Mouse (Mus musculus) CH12.LX (cell line): ENCODE measurements around the gene Rngtt. TPM values are rescaled to one million over a fixed set of nuclear protein-coding genes. Genes with fewer than 3 reads are reported as not detected.
"Not testable (repeated sequence)": the region's sequence is repeated elsewhere in the genome, so short reads cannot be mapped to it uniquely, and the experiment has no call there.

Experiments
- DNase-seq: peaks from one replicate; pipeline ENCODE4 v3.0.0-alpha.2; 2013; ENCODE audit errors: extremely low read depth
- H3K27ac ChIP-seq: 2 replicates; pipeline ENCODE4 v1.5.1; 2012; ENCODE audit warnings: low read depth, mild to moderate bottlenecking, control low read depth, moderate library complexity; ENCODE audit not compliant: insufficient read depth
- H3K27me3 ChIP-seq: replicated peaks from 2 replicates; pipeline ENCODE3; 2012; ENCODE audit warnings: inconsistent platforms
- H3K36me3 ChIP-seq, 2 experiments: replicated peaks in 1 of 2; 2 replicates each; pipeline versions ENCODE3 to v1.6.1; 2012; ENCODE audit warnings: inconsistent platforms in 1 of 2, low read length in 1 of 2, mild to moderate bottlenecking in 1 of 2, mixed read lengths in 1 of 2, moderate library complexity in 1 of 2; ENCODE audit not compliant: control insufficient read depth in 1 of 2, insufficient read depth in 1 of 2
- H3K4me1 ChIP-seq, 2 experiments: 2 replicates each; pipeline ENCODE4 v1.6.1; 2012; ENCODE audit warnings: inconsistent platforms in 1 of 2, moderate library complexity in 1 of 2; ENCODE audit not compliant: insufficient read depth in 2 of 2, control insufficient read depth in 1 of 2
- H3K4me2 ChIP-seq: 2 replicates; pipeline ENCODE4 v1.6.1; 2012; ENCODE audit warnings: low read depth, mild to moderate bottlenecking, control low read depth; ENCODE audit not compliant: poor library complexity, insufficient read depth, severe bottlenecking
- H3K4me3 ChIP-seq, 3 experiments: fragments of 150-350 bp in 1 of 3; sonication (generic) in 1 of 3; replicated peaks in 1 of 3; 2 replicates each; pipeline versions ENCODE3 to v1.5.1; 2011 to 2012; ENCODE audit warnings: low read depth in 2 of 3, low read length in 2 of 3, mild to moderate bottlenecking in 2 of 3, moderate library complexity in 2 of 3, control low read depth in 1 of 3, improper control_type of control experiment in 1 of 3, inconsistent platforms in 1 of 3, mixed read lengths in 1 of 3; ENCODE audit not compliant: poor library complexity in 1 of 3
- H3K79me2 ChIP-seq: replicated peaks from 2 replicates; pipeline ENCODE4 v1.6.1; 2012; ENCODE audit warnings: mild to moderate bottlenecking, moderate library complexity; ENCODE audit not compliant: control insufficient read depth, poor library complexity, insufficient read depth, severe bottlenecking; ENCODE audit errors: extremely low read depth
- H3K9ac ChIP-seq: 2 replicates; pipeline ENCODE4 v1.6.1; 2012; ENCODE audit warnings: low read depth, mild to moderate bottlenecking, control low read depth, moderate library complexity; ENCODE audit not compliant: insufficient read depth
- H3K9me3 ChIP-seq: replicated peaks from 2 replicates; pipeline ENCODE3; 2012; ENCODE audit warnings: low read length, inconsistent platforms, mixed read lengths
- CHD1 ChIP-seq: IDR thresholded peaks from 2 replicates; pipeline ENCODE4 v1.6.1; 2012; ENCODE audit warnings: low read depth, low read length, improper control_type of control experiment, inconsistent platforms
- E2F4 ChIP-seq: IDR thresholded peaks from 2 replicates; pipeline ENCODE4 v1.6.1; 2011; ENCODE audit warnings: low read depth, low read length, improper control_type of control experiment; ENCODE audit not compliant: insufficient replicate concordance
- EP300 ChIP-seq: IDR thresholded peaks from 2 replicates; pipeline ENCODE4 v1.6.1; 2011; ENCODE audit warnings: low read length, improper control_type of control experiment
- ETS1 ChIP-seq: conservative IDR thresholded peaks from 2 replicates; pipeline ENCODE4 v1.6.1; 2012; ENCODE audit warnings: low read depth, mild to moderate bottlenecking, inconsistent platforms, low read length, improper control_type of control experiment, moderate library complexity
- GABPA ChIP-seq: IDR thresholded peaks from 2 replicates; pipeline ENCODE4 v1.6.1; 2012; ENCODE audit warnings: low read depth, low read length, improper control_type of control experiment, inconsistent platforms; ENCODE audit not compliant: insufficient replicate concordance
- KAT2A ChIP-seq: IDR thresholded peaks from 2 replicates; pipeline ENCODE4 v1.6.1; 2012; ENCODE audit warnings: low read length, improper control_type of control experiment, inconsistent platforms; ENCODE audit not compliant: insufficient replicate concordance
- MAFK ChIP-seq: IDR thresholded peaks from 2 replicates; pipeline ENCODE4 v1.6.1; 2011; ENCODE audit warnings: low read length, improper control_type of control experiment; ENCODE audit not compliant: insufficient replicate concordance
- MAZ ChIP-seq: IDR thresholded peaks from 2 replicates; pipeline ENCODE4 v1.6.1; 2012; ENCODE audit warnings: low read depth, mild to moderate bottlenecking, inconsistent platforms, low read length, improper control_type of control experiment, moderate library complexity
- MXI1 ChIP-seq: IDR thresholded peaks from 2 replicates; pipeline ENCODE4 v1.6.1; 2011; ENCODE audit warnings: mild to moderate bottlenecking, low read depth, low read length, improper control_type of control experiment
- MYC ChIP-seq: IDR thresholded peaks from 2 replicates; pipeline ENCODE4 v1.6.1; 2011; ENCODE audit warnings: low read depth, mild to moderate bottlenecking, improper control_type of control experiment, low read length
- NELFE ChIP-seq: IDR thresholded peaks from 2 replicates; pipeline ENCODE4 v1.6.1; 2011; ENCODE audit warnings: low read depth, low read length, improper control_type of control experiment
- NRF1 ChIP-seq: IDR thresholded peaks from 2 replicates; pipeline ENCODE4 v1.6.1; 2014; ENCODE audit warnings: low read depth, mild to moderate bottlenecking, inconsistent platforms, low read length, improper control_type of control experiment, moderate library complexity
- PAX5 ChIP-seq: IDR thresholded peaks from 2 replicates; pipeline ENCODE4 v1.6.1; 2012; ENCODE audit warnings: low read length, inconsistent platforms, mixed read lengths
- POLR2AphosphoS2 ChIP-seq: IDR thresholded peaks from 2 replicates; pipeline ENCODE4 v1.6.1; 2011; ENCODE audit warnings: low read depth, low read length, improper control_type of control experiment
- RAD21 ChIP-seq: IDR thresholded peaks from 2 replicates; pipeline ENCODE4 v1.6.1; 2011; ENCODE audit warnings: low read depth, mild to moderate bottlenecking, low read length, improper control_type of control experiment, moderate library complexity
- RCOR1 ChIP-seq: conservative IDR thresholded peaks from 2 replicates; pipeline ENCODE4 v1.6.1; 2012; ENCODE audit warnings: low read depth, mild to moderate bottlenecking, inconsistent platforms, low read length, improper control_type of control experiment
- SIN3A ChIP-seq: IDR thresholded peaks from 2 replicates; pipeline ENCODE4 v1.6.1; 2012; ENCODE audit warnings: low read length, improper control_type of control experiment, inconsistent platforms
- TBP ChIP-seq: conservative IDR thresholded peaks from 2 replicates; pipeline ENCODE4 v1.6.1; 2011; ENCODE audit warnings: low read depth, low read length, improper control_type of control experiment
- UBTF ChIP-seq: IDR thresholded peaks from 2 replicates; pipeline ENCODE4 v1.6.1; 2012; ENCODE audit warnings: low read depth, mild to moderate bottlenecking, inconsistent platforms, low read length, improper control_type of control experiment, moderate library complexity
- USF1 ChIP-seq: IDR thresholded peaks from 2 replicates; pipeline ENCODE4 v1.6.1; 2014; ENCODE audit warnings: low read depth, mild to moderate bottlenecking, inconsistent platforms, low read length, improper control_type of control experiment
- ZKSCAN1 ChIP-seq: IDR thresholded peaks from 2 replicates; pipeline ENCODE4 v1.6.1; 2012; ENCODE audit warnings: low read depth, inconsistent platforms, low read length, improper control_type of control experiment, borderline replicate concordance
- ZMIZ1 ChIP-seq: IDR thresholded peaks from 2 replicates; pipeline ENCODE4 v1.6.1; 2012; ENCODE audit warnings: low read depth, mild to moderate bottlenecking, inconsistent platforms, low read length, improper control_type of control experiment
- dilution Hi-C: fragments of 300-500 bp; cut with MboI; formaldehyde crosslinking; loops from 2 replicates; pipeline ENCODE4 v1.14.3; 2020; ENCODE audit warnings: low sequenced_read_pairs; ENCODE audit not compliant: extremely low pct_unique_long_range_greater_than_20kb, extremely low pct_ligation_motif_present
- in situ Hi-C: fragments of 300-500 bp; cut with MboI; formaldehyde crosslinking; loops from 3 replicates; pipeline ENCODE4 v1.14.3; 2019; ENCODE audit warnings: low sequenced_read_pairs, low pct_ligation_motif_present, low pct_unique_long_range_greater_than_20kb, mixed read lengths
- polyA plus RNA-seq: library from polyadenylated mRNA; unstranded; fragments of >175 nt; gene quantifications from 2 replicates; pipeline ENCODE4 v1.2.1, GENCODE M21; 2012; ENCODE audit warnings: low read depth; ENCODE audit not compliant: insufficient read length
- total RNA-seq, 2 experiments: library from RNA; depleted of rRNA; stranded (reverse); fragments of 300-350 nt in 1 of 2; fragments of >200 nt in 1 of 2; gene quantifications; 2 replicates each; pipeline ENCODE4 v1.2.3; 2012 to 2014

The Rngtt gene
- total and polyA plus RNA-seq, 3 experiments = 12.5 to 20.1 (median 16.9) TPM

DNA sequence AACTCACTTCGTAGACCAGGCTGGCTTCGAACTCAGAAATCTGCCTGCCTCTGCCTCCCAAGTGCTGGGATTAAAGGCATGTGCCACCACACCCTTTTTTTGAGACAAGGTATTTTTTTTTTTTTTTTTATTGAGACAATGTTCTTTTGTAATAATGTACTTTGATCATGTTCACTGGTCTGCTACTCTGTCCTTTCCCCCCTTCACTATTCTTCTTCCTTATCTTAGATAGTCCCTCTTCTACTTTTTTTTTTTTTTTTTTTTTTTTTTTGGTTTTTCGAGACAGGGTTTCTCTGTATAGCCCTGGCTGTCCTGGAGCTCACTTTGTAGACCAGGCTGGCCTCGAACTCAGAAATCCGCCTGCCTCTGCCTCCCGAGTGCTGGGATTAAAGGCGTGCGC lies 4.0 kb downstream of the Rngtt start:
- H3K9me3 ChIP-seq, in situ Hi-C loops, H3K9ac ChIP-seq, DNase-seq, H3K4me2 ChIP-seq, H3K27me3 ChIP-seq, H3K4me3 ChIP-seq, H3K27ac ChIP-seq, dilution Hi-C loops: not testable (repeated sequence)
- Histone ChIP-seq H3K4me1 (peaks cover 6 to 26% of the 10 kb centered on the region in 2 experiments), H3K79me2 (peaks cover 50% of the 10 kb centered on the region), H3K36me3 (peaks cover 0 to 25% of the 10 kb centered on the region in 2 experiments)

DNA sequence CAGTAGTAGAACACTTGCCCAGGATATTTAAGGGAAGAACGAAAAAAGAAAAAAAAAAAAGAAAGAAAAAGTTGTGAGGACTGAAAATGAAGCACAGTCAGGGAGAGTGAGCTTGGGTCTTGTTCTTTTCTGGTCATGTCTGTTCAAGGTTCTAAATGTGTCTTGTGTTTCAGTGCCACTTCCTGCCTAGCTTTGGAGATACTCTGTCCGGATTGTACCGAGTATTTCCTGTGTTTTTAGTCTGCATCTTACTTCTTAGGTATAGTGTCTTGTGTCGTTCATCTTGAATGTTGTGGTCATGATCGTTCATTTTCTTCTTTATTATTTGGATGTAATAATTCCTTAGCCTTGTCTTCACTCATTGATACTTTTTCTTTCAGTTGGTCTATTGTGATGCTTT lies 5.7 kb downstream of the Rngtt start:
- peaks cover 48% of the 10 kb centered on the region for H3K79me2 ChIP-seq
- no peak for DNase-seq
- H3K4me1 ChIP-seq = peaks cover 3 to 24% of the 10 kb centered on the region in 2 experiments
- no peak overlapping the region for H3K27ac ChIP-seq
- H3K9ac ChIP-seq = no peak overlapping the region
- TF ChIP-seq PAX5 (no peak), ETS1 (no peak), USF1 (no peak), MXI1 (no peak), NELFE (no peak), TBP (no peak), RAD21 (no peak), EP300 (no peak), E2F4 (no peak), MAZ (no peak), GABPA (no peak)
- TF ChIP-seq, all 38 proteins: peak for 0
- H3K36me3 ChIP-seq = peaks cover 0 to 31% of the 10 kb centered on the region in 2 experiments
- dilution Hi-C loops (no loop called here), in situ Hi-C loops (no loop called here)
- H3K4me2 ChIP-seq = no peak overlapping the region
- H3K9me3 ChIP-seq = no peaks in the 10 kb centered on the region
- no peak overlapping the region for H3K4me3 ChIP-seq
- H3K27me3 ChIP-seq = no peaks in the 10 kb centered on the region

DNA sequence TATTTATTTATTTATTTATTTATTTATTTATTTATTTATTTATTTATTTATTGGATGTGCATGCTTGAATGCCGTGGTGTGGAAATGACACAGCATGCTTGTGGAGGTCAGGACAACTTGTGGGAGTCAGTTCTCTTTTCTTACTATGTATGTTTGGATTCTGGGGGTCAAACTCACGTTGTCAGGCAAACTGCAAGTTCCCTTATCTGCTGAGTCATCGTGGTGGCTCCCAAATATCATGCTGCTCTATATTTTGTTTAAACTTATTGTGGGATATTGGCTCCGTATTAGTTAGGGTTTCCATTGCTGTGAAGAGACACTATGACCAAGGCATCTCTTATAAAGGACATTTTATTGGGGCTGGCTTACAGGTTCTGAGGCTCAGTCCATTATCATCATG lies 21.0 kb downstream of the Rngtt start:
- dilution Hi-C loops = no loop called here
- Histone ChIP-seq H3K4me2 (no peak overlapping the region), H3K4me1 (no peaks in the 10 kb centered on the region), H3K27ac (no peak overlapping the region), H3K9ac (no peak overlapping the region), H3K27me3 (no peaks in the 10 kb centered on the region)
- in situ Hi-C loops = no loop called here
- DNase-seq = no peak
- TF ChIP-seq NRF1 = no peak
- TF ChIP-seq E2F4 = no peak
- no peak for TF ChIP-seq MXI1
- no peak for TF ChIP-seq SIN3A
- no peak for TF ChIP-seq ZMIZ1
- TF ChIP-seq EP300 = no peak
- TF ChIP-seq MAFK = no peak
- TF ChIP-seq KAT2A = no peak
- TF ChIP-seq TBP = no peak
- TF ChIP-seq PAX5 = no peak
- TF ChIP-seq RCOR1 = no peak
- no peak for TF ChIP-seq POLR2AphosphoS2
- no peak for TF ChIP-seq CHD1
- no peak for TF ChIP-seq ZKSCAN1
- TF ChIP-seq MYC = no peak
- TF ChIP-seq USF1 = no peak
- no peak for TF ChIP-seq UBTF
- TF ChIP-seq, all 38 proteins: peak for 0
- no peaks in the 10 kb centered on the region for H3K79me2 ChIP-seq
- no peaks in the 10 kb centered on the region for H3K9me3 ChIP-seq
- H3K36me3 ChIP-seq = peaks cover 21 to 73% of the 10 kb centered on the region in 2 experiments
- no peak overlapping the region for H3K4me3 ChIP-seq
